Mouse (Mus musculus): ENCODE measurements around the gene Gm10295. TPM values are rescaled to one million over a fixed set of nuclear protein-coding genes. Genes with fewer than 3 reads are reported as not detected.

Gene Gm10295
- polyA plus RNA-seq, 1 experiment: not detected

GRCm38 (mm10) chr7:71368543-71369181 is 17.4 kb upstream of the Gm10295 start:
- TF ChIP-seq POLR2A (IDR thresholded peaks at IDR 0.05; ENCODE audit: extremely low read depth, insufficient read depth, low read length): no peak
- Histone ChIP-seq H3K4me3 (ENCODE audit: insufficient read depth, low read length) (no peak overlapping the region), H3K4me1 (ENCODE audit: control insufficient read depth, insufficient read depth, low read length) (no peaks in the 10 kb centered on the region), H3K27ac (ENCODE audit: insufficient read depth, low read length) (no peak overlapping the region)

GRCm38 (mm10) chr7:71355596-71355995 is 4.3 kb upstream of the Gm10295 start:
- H3K4me3 ChIP-seq (ENCODE audit: insufficient read depth, low read length): no peak overlapping the region
- H3K4me1 ChIP-seq (ENCODE audit: control insufficient read depth, insufficient read depth, low read length): no peaks in the 10 kb centered on the region
- no peak overlapping the region for H3K27ac ChIP-seq (ENCODE audit: insufficient read depth, low read length)
- TF ChIP-seq CTCF (IDR thresholded peaks at IDR 0.05; ENCODE audit: extremely low read depth, insufficient read depth, low read length): no peak
- TF ChIP-seq POLR2A (IDR thresholded peaks at IDR 0.05; ENCODE audit: extremely low read depth, insufficient read depth, low read length): no peak

DNA sequence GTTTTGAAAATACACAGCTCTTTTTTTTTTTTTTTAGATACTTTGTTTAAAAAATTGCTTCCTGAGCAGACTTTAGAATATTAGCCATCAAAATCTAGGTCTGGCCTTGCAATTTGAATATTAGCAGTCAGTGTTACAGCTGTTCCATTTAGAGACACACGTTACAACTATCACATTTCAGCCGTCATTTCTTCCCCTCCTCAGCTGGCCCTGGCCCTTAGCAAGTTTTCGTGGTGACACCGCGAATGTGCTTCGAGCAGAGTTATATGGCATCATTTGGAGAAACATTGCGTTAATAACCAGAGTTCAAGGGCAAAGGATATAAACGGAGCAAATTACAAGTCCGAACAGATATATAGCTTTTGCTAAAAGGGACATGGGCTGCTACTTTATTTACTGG is 2.4 kb downstream of the Gm10295 start:
- Histone ChIP-seq H3K4me3 (ENCODE audit: insufficient read depth, low read length) (no peak overlapping the region), H3K4me1 (ENCODE audit: control insufficient read depth, insufficient read depth, low read length) (no peaks in the 10 kb centered on the region), H3K27ac (ENCODE audit: insufficient read depth, low read length) (no peak overlapping the region)
- no peak for TF ChIP-seq POLR2A (IDR thresholded peaks at IDR 0.05; ENCODE audit: extremely low read depth, insufficient read depth, low read length)
- no peak for TF ChIP-seq CTCF (IDR thresholded peaks at IDR 0.05; ENCODE audit: extremely low read depth, insufficient read depth, low read length)

GRCm38 (mm10) chr7:71324919-71325583 is 26.2 kb downstream of the Gm10295 start:
- H3K4me1 ChIP-seq (ENCODE audit: control insufficient read depth, insufficient read depth, low read length): no peaks in the 10 kb centered on the region

DNA sequence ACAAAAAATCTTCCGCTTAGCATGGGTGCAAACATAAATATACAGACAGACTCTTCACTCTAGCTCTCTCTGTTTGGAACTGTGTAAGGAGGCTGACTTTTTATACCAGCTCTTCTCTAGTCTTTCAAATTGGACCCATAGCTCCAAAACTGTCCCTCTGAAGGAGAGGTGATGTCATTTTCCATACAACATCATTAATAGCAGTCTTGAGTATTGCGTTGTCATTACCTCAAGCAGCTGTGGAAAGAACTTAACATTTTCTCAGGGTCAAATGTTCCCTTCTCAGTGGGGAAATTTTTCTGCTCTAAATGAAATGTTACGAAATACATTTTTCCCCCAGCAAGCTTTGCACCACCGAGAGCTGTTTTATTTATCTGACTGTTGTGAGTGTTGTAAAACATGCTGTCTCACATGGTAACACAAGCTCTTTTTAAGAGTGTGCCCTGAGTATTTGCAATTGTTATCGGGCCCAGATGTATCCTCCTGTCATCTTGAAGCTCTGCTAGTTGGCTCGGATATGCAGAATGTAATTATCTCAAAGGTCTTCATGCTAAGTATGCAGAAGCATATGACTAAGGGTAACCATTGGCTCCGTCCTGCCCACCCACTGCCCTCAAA is 38.0 kb downstream of the Gm10295 start:
- Histone ChIP-seq H3K4me3 (ENCODE audit: insufficient read depth, low read length) (no peak overlapping the region), H3K27ac (ENCODE audit: insufficient read depth, low read length) (peak overlapping the region; percentile 23; the same call in 1 of the 2 replicates), H3K4me1 (ENCODE audit: control insufficient read depth, insufficient read depth, low read length) (no peaks in the 10 kb centered on the region)
- TF ChIP-seq CTCF (IDR thresholded peaks at IDR 0.05; ENCODE audit: extremely low read depth, insufficient read depth, low read length) (no peak), POLR2A (IDR thresholded peaks at IDR 0.05; ENCODE audit: extremely low read depth, insufficient read depth, low read length) (no peak)

More at GRCm38 (mm10) chr7:71324919-71325583, 26.2 kb downstream of the Gm10295 start:
- Histone ChIP-seq H3K27ac (ENCODE audit: insufficient read depth, low read length) (no peak overlapping the region), H3K4me3 (ENCODE audit: insufficient read depth, low read length) (no peak overlapping the region)
- TF ChIP-seq CTCF (IDR thresholded peaks at IDR 0.05; ENCODE audit: extremely low read depth, insufficient read depth, low read length) (no peak), POLR2A (IDR thresholded peaks at IDR 0.05; ENCODE audit: extremely low read depth, insufficient read depth, low read length) (no peak)

- Histone ChIP-seq H3K4me3 (ENCODE audit: insufficient read depth, low read length) (no peak overlapping the region), H3K27ac (ENCODE audit: insufficient read depth, low read length) (no peak overlapping the region), H3K4me1 (ENCODE audit: control insufficient read depth, insufficient read depth, low read length) (no peaks in the 10 kb centered on the region)
- no peak for TF ChIP-seq CTCF (IDR thresholded peaks at IDR 0.05; ENCODE audit: extremely low read depth, insufficient read depth, low read length)
- no peak for TF ChIP-seq POLR2A (IDR thresholded peaks at IDR 0.05; ENCODE audit: extremely low read depth, insufficient read depth, low read length)
Measured at GRCm38 (mm10) chr7:71312375-71312774, 38.9 kb downstream of the Gm10295 start.

GRCm38 (mm10) chr7:71311411-71311810 is 39.9 kb downstream of the Gm10295 start:
- no peaks in the 10 kb centered on the region for H3K4me1 ChIP-seq (ENCODE audit: control insufficient read depth, insufficient read depth, low read length)
- H3K27ac ChIP-seq (ENCODE audit: insufficient read depth, low read length): no peak overlapping the region
- H3K4me3 ChIP-seq (ENCODE audit: insufficient read depth, low read length): no peak overlapping the region
- no peak for TF ChIP-seq CTCF (IDR thresholded peaks at IDR 0.05; ENCODE audit: extremely low read depth, insufficient read depth, low read length)
- TF ChIP-seq POLR2A (IDR thresholded peaks at IDR 0.05; ENCODE audit: extremely low read depth, insufficient read depth, low read length): no peak

- H3K4me3 ChIP-seq (ENCODE audit: insufficient read depth, low read length): no peak overlapping the region
- H3K4me1 ChIP-seq (ENCODE audit: control insufficient read depth, insufficient read depth, low read length): no peaks in the 10 kb centered on the region
- TF ChIP-seq POLR2A (IDR thresholded peaks at IDR 0.05; ENCODE audit: extremely low read depth, insufficient read depth, low read length) (no peak), CTCF (IDR thresholded peaks at IDR 0.05; ENCODE audit: extremely low read depth, insufficient read depth, low read length) (no peak)
- no peak overlapping the region for H3K27ac ChIP-seq (ENCODE audit: insufficient read depth, low read length)
Measured at GRCm38 (mm10) chr7:71308051-71308450, 43.2 kb downstream of the Gm10295 start.

DNA sequence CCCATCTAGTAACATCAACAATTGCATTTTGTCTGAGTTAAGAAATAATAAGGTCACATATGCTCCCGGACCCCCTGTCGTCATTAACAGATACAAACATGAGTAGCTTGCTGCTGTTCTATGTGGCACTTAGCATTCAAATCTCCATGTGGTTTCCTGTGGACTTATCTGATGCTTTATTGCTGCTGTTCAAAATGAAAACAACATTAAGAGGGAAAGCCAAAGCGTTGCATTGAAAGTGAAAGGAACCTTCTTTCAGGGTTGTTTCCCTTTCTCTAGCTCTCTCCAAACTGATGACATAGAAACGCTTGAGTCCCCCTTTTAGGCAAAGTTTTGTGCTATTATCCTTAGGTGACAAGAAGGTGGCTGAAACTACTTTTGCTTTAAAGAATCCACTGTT is 48.6 kb downstream of the Gm10295 start:
- H3K4me1 ChIP-seq (ENCODE audit: control insufficient read depth, insufficient read depth, low read length): no peaks in the 10 kb centered on the region
- no peak for TF ChIP-seq POLR2A (IDR thresholded peaks at IDR 0.05; ENCODE audit: extremely low read depth, insufficient read depth, low read length)
- no peak for TF ChIP-seq CTCF (IDR thresholded peaks at IDR 0.05; ENCODE audit: extremely low read depth, insufficient read depth, low read length)
- no peak overlapping the region for H3K4me3 ChIP-seq (ENCODE audit: insufficient read depth, low read length)
- H3K27ac ChIP-seq (ENCODE audit: insufficient read depth, low read length): no peak overlapping the region
